Mouse (Mus musculus) midbrain, embryonic 13.5 days (tissue): ENCODE measurements at regions not wholly inside any gene's neighbourhood (a gene's known extent, or its start where the extent isn't known, plus 50 kb on each side); places are given as distances from the start of the nearest gene placed in this dataset.

Experiments used
- ATAC-seq: fragments of 200-750 bp; cut with Nextera tagmentation; 2 replicates; pipeline ENCODE4 v1.8.0; 2017; ENCODE audit warnings: mild to moderate bottlenecking, moderate TSS enrichment, moderate library complexity
- H3K27ac ChIP-seq: fragments of 300-500 bp; sonication (generic); 2 replicates; pipeline ENCODE4 v1.5.1; 2015; ENCODE audit warnings: inconsistent platforms, mild to moderate bottlenecking, moderate library complexity
- H3K27me3 ChIP-seq: fragments of 300-500 bp; sonication (generic); 2 replicates; pipeline ENCODE4 v1.6.1; 2015; ENCODE audit warnings: mild to moderate bottlenecking, inconsistent platforms
- H3K36me3 ChIP-seq: fragments of 300-500 bp; sonication (generic); 2 replicates; pipeline ENCODE4 v1.6.1; 2015; ENCODE audit warnings: mild to moderate bottlenecking, inconsistent platforms
- H3K4me1 ChIP-seq: fragments of 300-500 bp; sonication (generic); replicated peaks from 2 replicates; pipeline ENCODE4 v1.6.1; 2015; ENCODE audit warnings: inconsistent platforms
- H3K4me2 ChIP-seq: fragments of 300-500 bp; sonication (generic); replicated peaks from 2 replicates; pipeline ENCODE4 v1.6.1; 2015; ENCODE audit warnings: moderate library complexity, mild to moderate bottlenecking, inconsistent platforms
- H3K4me3 ChIP-seq: fragments of 300-500 bp; sonication (generic); replicated peaks from 2 replicates; pipeline ENCODE4 v1.5.1; 2015; ENCODE audit warnings: mild to moderate bottlenecking, inconsistent platforms
- H3K9ac ChIP-seq: fragments of 300-500 bp; sonication (generic); replicated peaks from 2 replicates; pipeline ENCODE4 v1.6.1; 2015; ENCODE audit warnings: mild to moderate bottlenecking, inconsistent platforms
- H3K9me3 ChIP-seq: fragments of 300-500 bp; sonication (generic); 2 replicates; pipeline ENCODE4 v1.6.1; 2016; ENCODE audit warnings: mild to moderate bottlenecking, inconsistent platforms
- WGBS: fragments of 180-500 bp; shearing (Covaris S2); methylation state at CpG from one replicate; pipeline ENCODE4 v1.1.7; 2015; 5-methylcytosine and 5-hydroxymethylcytosine counted together

DNA sequence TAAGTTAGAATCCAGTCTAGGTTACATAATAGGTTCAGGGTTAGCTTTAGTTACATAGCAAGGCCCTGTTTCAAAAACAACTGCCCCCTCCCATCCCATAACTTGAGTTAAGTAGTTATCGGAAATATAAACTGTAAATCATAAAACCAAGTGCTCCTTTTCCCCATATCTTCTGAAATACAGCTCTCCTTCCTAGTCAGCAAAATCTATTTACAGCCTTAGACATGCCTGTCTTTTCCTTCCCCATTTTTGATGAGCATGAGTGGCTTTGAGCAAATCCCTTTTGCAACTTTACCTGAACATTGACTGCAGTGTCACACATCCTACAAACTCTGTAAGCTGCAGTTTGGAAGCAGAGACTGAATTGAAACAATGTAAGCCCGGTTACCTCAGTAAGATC lies 156.4 kb upstream of the Zfand5 start:
- Histone ChIP-seq H3K27me3 (no peaks in the 10 kb centered on the region), H3K27ac (no peak overlapping the region), H3K36me3 (no peaks in the 10 kb centered on the region), H3K9me3 (no peaks in the 10 kb centered on the region), H3K4me2 (no peak overlapping the region), H3K9ac (no peak overlapping the region), H3K4me1 (no peaks in the 10 kb centered on the region), H3K4me3 (no peak overlapping the region)
- no peak for ATAC-seq
- WGBS: 85% methylated on average over 2 of the region's 2 CpGs

DNA sequence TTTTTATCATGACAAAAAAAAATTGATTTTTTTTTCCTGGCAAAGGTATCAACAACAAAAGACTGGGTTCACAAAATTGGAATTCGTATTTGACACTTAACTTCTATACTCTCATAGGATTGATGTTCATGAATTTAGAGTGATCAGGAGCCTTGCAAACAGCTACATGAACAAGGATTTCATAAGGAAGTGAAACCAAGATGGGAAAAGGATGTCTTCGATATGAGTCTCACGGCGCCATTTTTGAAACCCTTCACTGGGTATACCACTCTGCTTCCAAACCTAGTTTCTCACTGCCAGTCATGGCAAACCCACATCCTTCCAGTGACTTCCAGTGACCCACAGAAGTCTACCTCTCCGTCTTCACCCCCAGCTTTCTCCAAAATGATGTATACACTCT lies 157.8 kb upstream of the Tmc1 start:
- no peaks in the 10 kb centered on the region for H3K27me3 ChIP-seq
- H3K4me3 ChIP-seq: no peak overlapping the region
- 89% methylated on average over 5 of the region's 5 CpGs for WGBS
- H3K27ac ChIP-seq: no peak overlapping the region
- H3K4me1 ChIP-seq: no peaks in the 10 kb centered on the region
- no peaks in the 10 kb centered on the region for H3K9me3 ChIP-seq
- H3K36me3 ChIP-seq: no peaks in the 10 kb centered on the region
- H3K9ac ChIP-seq: no peak overlapping the region
- H3K4me2 ChIP-seq: no peak overlapping the region
- ATAC-seq: no peak

DNA sequence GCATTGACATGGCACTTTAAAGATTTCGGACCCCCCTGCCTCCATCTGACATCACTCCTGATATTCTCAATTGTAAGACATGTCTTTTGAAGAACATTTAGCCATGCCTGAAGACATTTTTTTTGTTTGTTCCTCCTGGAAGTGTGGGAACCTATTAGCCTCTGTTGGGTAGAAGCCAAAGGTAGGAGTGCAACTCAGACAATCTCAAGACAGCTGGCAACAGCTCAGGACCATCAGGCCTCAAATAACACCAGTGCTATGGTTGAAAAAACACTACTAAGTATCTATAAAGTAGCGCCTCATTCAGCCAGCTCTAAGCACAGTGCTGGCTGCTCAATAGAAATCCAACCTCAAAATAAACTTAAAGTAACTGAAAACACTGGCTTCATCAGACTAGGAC lies 154.3 kb upstream of the Tmc1 start:
- 92% methylated on average over 2 of the region's 2 CpGs for WGBS
- H3K9ac ChIP-seq: no peak overlapping the region
- H3K9me3 ChIP-seq: no peaks in the 10 kb centered on the region
- ATAC-seq: no peak
- no peaks in the 10 kb centered on the region; the same call in 1 of the 2 replicates for H3K4me1 ChIP-seq
- no peak overlapping the region for H3K4me3 ChIP-seq
- H3K4me2 ChIP-seq: no peak overlapping the region
- H3K27me3 ChIP-seq: no peaks in the 10 kb centered on the region
- no peaks in the 10 kb centered on the region for H3K36me3 ChIP-seq
- H3K27ac ChIP-seq: no peak overlapping the region

DNA sequence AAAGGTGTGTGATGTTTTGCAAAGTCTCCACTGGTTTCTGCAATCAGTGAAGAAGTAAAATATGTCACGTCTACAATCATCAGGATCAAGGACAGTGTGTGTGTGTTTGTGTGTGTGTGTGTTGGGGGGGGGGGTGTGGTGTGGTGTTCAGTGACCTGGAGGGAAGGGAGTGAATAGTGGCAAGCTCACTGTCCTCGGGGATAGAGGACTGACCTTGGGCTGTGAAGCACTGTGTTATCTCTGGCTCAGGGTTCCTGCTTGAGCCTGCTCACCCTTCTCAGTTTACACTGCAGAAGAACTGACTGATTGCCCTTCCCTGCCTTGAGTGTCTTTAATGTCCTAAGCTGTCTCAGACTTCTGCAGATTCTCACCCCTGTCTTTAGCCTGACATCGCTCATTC lies 153.7 kb upstream of the Tmc1 start:
- H3K27ac ChIP-seq: no peak overlapping the region
- no peaks in the 10 kb centered on the region for H3K27me3 ChIP-seq
- 93% methylated on average over 3 of the region's 3 CpGs for WGBS
- no peak overlapping the region for H3K4me2 ChIP-seq
- no peak overlapping the region for H3K9ac ChIP-seq
- no peak overlapping the region for H3K4me3 ChIP-seq
- H3K4me1 ChIP-seq: no peaks in the 10 kb centered on the region; the same call in 1 of the 2 replicates
- H3K9me3 ChIP-seq: no peaks in the 10 kb centered on the region
- no peaks in the 10 kb centered on the region for H3K36me3 ChIP-seq
- ATAC-seq: no peak

DNA sequence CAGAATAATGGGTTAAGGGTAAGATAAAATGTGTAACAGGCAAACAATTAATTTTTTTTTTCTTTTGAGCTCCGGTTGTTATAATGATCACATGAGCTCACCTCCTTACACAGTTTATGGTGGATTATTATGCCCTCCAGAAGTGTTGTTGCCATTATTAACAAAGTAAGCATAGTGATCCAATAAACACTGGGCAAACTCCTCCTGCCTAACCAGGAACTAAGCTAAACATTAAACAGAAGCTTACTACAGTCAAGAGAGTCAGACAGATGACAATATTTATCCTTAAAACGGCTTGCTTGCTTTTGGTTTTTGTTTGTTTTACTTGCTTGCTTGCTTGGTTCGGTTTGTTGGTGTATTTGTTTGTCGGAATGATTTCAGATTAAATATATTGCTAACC lies 153.3 kb upstream of the Tmc1 start:
- H3K4me2 ChIP-seq: no peak overlapping the region
- no peak overlapping the region for H3K4me3 ChIP-seq
- H3K4me1 ChIP-seq: no peaks in the 10 kb centered on the region; the same call in 1 of the 2 replicates
- H3K9me3 ChIP-seq: no peaks in the 10 kb centered on the region
- no peak for ATAC-seq
- H3K27me3 ChIP-seq: no peaks in the 10 kb centered on the region
- 87% methylated on average over 4 of the region's 4 CpGs for WGBS
- H3K27ac ChIP-seq: no peak overlapping the region
- no peaks in the 10 kb centered on the region for H3K36me3 ChIP-seq
- H3K9ac ChIP-seq: no peak overlapping the region

DNA sequence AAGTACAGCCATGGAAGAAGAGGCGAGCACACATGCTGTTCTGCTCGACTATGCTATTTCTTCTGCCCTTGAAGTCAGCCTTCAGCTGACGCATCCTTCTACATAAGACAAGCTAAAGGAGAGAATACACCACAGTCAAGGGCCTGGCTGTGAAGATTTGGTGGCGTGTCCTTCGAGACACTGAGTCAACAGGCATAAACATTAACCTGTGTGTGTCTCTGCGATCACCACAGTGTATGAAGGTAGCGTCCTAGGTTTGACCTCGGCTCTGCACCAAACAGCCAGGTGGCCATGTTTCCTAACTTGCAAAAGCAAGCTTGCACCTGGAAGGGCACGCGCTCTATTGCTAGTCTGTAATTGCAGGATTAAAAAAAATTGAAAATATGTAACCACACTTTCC lies 152.8 kb upstream of the Tmc1 start:
- Histone ChIP-seq H3K4me3 (no peak overlapping the region), H3K27ac (no peak overlapping the region), H3K4me1 (no peaks in the 10 kb centered on the region; the same call in 1 of the 2 replicates), H3K27me3 (no peaks in the 10 kb centered on the region), H3K9me3 (no peaks in the 10 kb centered on the region), H3K36me3 (no peaks in the 10 kb centered on the region), H3K4me2 (no peak overlapping the region), H3K9ac (no peak overlapping the region)
- 90% methylated on average over 10 of the region's 10 CpGs for WGBS
- no peak for ATAC-seq

DNA sequence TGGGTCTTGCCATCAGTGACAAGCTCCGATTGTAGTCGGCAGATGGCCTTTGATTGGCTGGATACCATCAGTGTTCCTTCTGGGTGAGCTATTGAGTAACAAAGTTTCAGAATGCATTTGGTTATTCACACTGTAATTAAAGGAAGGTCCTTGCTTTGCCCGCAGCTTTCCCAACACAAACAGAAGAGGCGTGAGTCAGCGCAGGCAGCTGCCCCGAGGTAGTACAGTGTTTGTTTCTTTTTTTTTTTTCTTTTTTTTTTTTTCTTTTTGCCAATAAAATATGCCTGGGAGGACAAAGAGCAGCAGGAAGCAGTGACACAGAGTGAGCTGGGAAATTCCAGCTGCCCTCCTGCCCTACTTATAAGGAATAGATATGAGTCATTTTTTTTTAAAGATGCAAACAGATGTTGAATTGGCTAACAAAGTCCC lies 152.3 kb upstream of the Tmc1 start:
- ATAC-seq: no peak
- Histone ChIP-seq H3K27ac (no peak overlapping the region), H3K4me1 (no peaks in the 10 kb centered on the region; the same call in 1 of the 2 replicates), H3K36me3 (no peaks in the 10 kb centered on the region), H3K4me3 (no peak overlapping the region), H3K27me3 (no peaks in the 10 kb centered on the region), H3K9ac (no peak overlapping the region), H3K9me3 (no peaks in the 10 kb centered on the region), H3K4me2 (no peak overlapping the region)
- WGBS: 48% methylated on average over 6 of the region's 6 CpGs

DNA sequence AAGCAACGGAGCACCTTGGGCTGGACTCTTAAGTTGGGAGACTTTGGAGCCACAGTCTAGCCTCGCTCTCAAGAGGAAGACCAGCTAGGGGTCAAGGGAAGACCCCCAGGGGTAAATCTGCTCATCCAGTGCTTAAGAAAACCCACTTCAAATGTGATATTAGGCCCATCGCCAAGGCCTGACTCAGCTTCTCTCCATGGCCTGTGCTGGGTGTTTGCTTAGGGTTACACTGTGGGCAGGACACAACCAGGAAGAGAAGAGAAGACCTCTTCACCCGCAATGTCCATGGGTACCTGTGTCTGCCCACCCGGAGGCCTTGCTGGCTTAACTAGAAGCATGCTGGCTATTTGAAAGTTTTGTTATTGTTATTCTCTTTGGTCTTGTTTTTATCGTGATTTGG lies 151.0 kb upstream of the Tmc1 start:
- Histone ChIP-seq H3K4me2 (no peak overlapping the region), H3K9me3 (no peaks in the 10 kb centered on the region), H3K9ac (no peak overlapping the region), H3K36me3 (no peaks in the 10 kb centered on the region), H3K27ac (no peak overlapping the region), H3K27me3 (no peaks in the 10 kb centered on the region), H3K4me3 (no peak overlapping the region), H3K4me1 (no peaks in the 10 kb centered on the region; the same call in 1 of the 2 replicates)
- 85% methylated on average over 6 of the region's 6 CpGs for WGBS
- ATAC-seq: no peak

DNA sequence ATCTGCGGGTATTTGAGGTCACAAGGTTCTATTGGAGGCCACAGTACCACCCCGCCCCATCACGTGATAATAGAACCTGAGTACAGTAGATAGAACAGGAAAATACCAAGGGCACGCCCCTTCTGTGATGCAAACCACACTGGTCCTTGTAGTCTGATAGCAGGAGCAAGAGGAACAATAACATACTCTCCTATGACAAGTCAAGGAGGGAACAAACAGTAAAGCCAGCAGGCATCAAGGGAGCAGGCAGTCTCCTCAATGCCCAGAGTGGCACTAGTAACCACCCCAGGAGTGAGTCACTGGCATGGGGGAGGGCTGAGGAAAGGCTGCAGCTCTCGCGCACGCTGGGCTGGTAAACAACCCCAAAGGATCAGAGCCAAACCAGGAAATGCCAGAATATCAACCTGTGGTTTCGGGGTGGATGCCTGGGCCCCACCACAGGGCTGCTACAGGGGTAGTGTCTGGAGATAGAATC lies 150.5 kb upstream of the Tmc1 start:
- no peaks in the 10 kb centered on the region for H3K36me3 ChIP-seq
- H3K27ac ChIP-seq: no peak overlapping the region
- no peak overlapping the region for H3K9ac ChIP-seq
- no peaks in the 10 kb centered on the region; the same call in 1 of the 2 replicates for H3K4me1 ChIP-seq
- no peak for ATAC-seq
- H3K9me3 ChIP-seq: no peaks in the 10 kb centered on the region
- H3K27me3 ChIP-seq: no peaks in the 10 kb centered on the region
- H3K4me2 ChIP-seq: no peak overlapping the region
- H3K4me3 ChIP-seq: no peak overlapping the region
- 90% methylated on average over 8 of the region's 8 CpGs for WGBS

DNA sequence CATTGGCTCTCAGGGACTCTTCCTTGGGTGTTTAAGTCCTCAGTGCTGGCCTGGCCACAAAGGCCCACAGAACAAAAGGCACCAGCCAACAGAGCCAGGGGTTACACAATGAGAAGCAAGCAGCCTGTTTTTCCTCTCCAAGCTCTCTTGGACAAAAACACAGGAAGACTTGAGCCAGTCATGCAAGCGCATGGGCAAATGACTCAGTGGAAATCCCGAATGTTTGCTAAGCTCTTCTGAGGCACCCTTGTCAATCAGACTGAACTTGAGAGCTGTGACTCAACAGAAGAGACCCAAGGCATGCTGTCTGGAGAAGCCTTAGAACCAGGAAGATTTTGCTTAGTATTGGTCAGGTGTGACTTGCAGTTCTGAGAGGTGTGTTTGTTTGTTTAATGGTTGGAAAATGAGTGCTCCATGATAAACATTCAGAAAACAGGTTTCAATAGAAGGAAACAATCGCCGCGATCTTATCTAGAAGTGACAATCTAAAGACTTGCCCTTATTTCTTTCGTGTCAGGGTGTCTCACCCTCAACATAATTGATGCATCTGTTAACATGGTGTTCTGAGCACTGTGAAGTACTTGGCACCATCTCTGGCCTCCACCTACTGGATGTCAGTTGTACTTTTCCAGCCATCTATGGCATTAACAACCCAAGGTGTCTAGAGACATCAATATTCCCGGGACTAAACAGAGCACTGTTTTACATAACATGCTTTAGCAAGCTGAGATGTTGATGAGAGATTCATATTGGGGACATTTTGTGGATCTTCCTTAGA lies 124.0 kb upstream of the Tmc1 start:
- H3K4me1 ChIP-seq: no peaks in the 10 kb centered on the region
- H3K9ac ChIP-seq: no peak overlapping the region
- H3K9me3 ChIP-seq: no peaks in the 10 kb centered on the region
- H3K27me3 ChIP-seq: no peaks in the 10 kb centered on the region
- H3K27ac ChIP-seq: no peak overlapping the region
- H3K4me3 ChIP-seq: no peak overlapping the region
- no peak for ATAC-seq
- WGBS: 72% methylated on average over 7 of the region's 7 CpGs
- no peaks in the 10 kb centered on the region for H3K36me3 ChIP-seq
- no peak overlapping the region for H3K4me2 ChIP-seq

DNA sequence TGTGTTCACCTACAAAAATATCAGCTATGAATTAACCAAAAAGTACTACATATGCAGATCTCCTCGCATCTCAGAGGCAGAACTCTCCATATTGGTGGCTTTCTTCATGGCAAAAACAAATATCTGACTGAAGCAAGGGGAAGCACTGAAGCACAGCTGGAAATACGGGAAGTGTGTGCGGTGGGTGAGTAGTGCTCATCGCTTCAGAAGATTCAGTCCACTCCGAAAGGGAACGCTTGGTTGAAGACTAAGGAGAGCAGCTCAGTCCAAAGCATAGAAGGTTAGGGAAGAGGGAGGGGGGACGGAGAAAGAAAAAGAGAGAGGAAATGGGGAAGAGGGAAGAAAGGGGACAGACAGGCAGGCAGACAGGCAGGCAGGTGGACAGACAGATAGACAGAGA lies 114.4 kb upstream of the Tmc1 start:
- no peak overlapping the region for H3K4me2 ChIP-seq
- H3K4me3 ChIP-seq: no peak overlapping the region
- no peaks in the 10 kb centered on the region for H3K27me3 ChIP-seq
- WGBS: 87% methylated on average over 7 of the region's 7 CpGs
- no peak for ATAC-seq
- H3K9me3 ChIP-seq: 0 out of 2 replicates have a peak, but pooled peaks cover 3% of the 10 kb centered on the region
- H3K27ac ChIP-seq: no peak overlapping the region
- H3K9ac ChIP-seq: no peak overlapping the region
- H3K4me1 ChIP-seq: no peaks in the 10 kb centered on the region
- no peaks in the 10 kb centered on the region for H3K36me3 ChIP-seq

DNA sequence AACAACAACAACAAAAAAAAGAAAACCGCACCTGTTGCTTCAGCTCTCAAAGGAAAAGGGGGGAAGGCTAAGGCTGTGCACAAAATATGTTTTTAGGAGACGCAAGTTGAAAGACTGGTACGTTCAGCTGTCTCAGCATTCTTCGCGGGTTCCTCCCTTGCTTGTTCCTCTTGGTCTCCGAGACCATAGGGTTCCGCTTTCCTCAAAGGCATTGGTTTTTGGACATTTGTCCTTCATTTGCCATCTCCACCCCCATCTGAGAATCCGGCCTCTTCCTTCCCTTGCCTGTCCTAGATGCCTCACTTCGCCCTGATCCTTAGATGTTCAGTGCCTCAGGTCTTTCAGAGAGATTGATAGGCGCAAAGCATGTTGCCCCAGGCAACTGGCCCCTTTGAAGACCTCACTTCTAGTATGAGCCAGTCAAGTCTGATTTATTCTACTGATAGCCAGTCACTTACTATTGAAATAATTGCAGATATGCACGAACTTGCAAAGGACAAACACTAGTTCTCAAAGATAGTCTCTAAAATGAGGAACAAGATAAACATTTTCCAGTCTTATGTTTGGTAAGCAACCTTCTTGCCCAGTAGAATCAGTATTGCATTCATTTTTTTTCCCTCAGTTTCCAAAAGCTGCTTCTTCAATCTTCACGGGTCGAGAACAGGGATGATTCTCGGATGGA lies 112.6 kb upstream of the Tmc1 start:
- Histone ChIP-seq H3K4me3 (no peak overlapping the region), H3K9ac (no peak overlapping the region), H3K27me3 (no peaks in the 10 kb centered on the region), H3K4me1 (no peaks in the 10 kb centered on the region), H3K9me3 (no peaks in the 10 kb centered on the region), H3K27ac (no peak overlapping the region), H3K36me3 (no peaks in the 10 kb centered on the region), H3K4me2 (no peak overlapping the region)
- no peak for ATAC-seq
- 84% methylated on average over 14 of the region's 14 CpGs for WGBS
